Mouse (Mus musculus) gonadal fat pad, adult 2 months (tissue): ENCODE data around the gene Ogfr. TPM values are rescaled to one million over a fixed set of nuclear protein-coding genes. Genes with fewer than 3 reads are reported as not detected.

Source experiments
- DNase-seq: peaks from one replicate; pipeline ENCODE4 v3.0.0-alpha.2; 2012; ENCODE audit warnings: low read depth
- polyA plus RNA-seq: library from polyadenylated mRNA; depleted of rRNA; stranded (reverse); fragments of >200 nt; gene quantifications from 2 replicates; pipeline ENCODE4 v1.2.3, GENCODE M21; 2012; rRNA removed

Gene Ogfr
- polyA plus RNA-seq, 1 experiment: 42.3 TPM

DNA sequence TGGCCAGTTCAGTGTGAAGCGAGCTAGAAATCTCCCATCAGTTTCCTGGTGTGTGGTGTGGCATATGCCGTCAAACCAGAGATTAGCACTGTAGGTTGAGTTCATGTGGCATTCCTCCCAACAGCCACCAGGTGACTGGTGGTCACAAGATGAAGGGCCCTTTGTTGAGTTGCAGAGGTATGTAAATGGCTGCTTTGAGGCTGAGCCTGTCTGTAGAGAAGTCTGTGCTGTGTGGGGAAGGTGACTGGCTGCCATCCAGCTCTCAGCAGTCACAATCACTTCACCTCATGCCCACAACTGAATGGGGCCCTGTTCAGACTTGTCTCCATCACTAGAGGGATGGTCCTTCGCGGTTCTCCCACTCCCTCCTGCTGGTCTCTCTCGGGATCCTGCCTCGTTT, 15.7 kb downstream of the Ogfr start:
- no peak for DNase-seq

DNA sequence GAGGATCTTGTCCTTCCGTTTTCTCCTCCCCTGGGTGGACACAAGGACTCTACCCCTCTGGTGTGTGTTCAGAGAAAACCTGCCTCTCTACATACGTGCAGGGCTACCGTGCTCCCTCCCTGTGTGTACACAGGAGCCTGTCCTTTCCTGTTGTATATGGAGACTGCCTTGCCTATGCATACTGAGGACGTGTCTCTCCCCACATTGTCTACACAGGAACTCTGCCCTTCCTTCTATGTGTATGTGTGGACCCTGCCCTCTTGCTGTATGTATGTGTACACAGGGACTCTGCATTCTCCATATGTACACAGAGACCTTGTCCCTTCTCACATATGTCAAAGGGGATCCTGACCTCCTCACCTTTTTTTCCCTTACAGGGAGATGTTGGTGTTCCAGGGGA, 21.2 kb downstream of the Ogfr start:
- no peak for DNase-seq

DNA sequence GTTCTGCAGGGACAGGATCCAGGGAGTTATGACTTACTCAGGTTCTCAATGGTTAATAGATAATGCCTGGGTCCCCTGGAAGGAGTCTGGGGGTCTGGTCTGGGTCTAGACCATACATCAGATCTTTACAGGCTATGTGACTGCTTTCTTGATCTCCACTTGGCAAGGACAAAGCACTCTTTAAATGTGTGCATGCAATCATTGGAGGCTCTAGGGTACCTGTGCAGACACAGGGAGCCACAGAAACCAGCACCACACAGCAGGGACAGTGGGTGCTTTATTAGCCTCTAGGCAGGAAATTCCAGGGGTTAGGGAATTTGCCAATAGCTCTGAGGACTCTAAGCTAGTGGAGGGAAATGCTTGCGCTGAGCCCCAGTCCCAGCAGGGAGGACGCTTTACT, 22.8 kb downstream of the Ogfr start:
- no peak for DNase-seq

DNA sequence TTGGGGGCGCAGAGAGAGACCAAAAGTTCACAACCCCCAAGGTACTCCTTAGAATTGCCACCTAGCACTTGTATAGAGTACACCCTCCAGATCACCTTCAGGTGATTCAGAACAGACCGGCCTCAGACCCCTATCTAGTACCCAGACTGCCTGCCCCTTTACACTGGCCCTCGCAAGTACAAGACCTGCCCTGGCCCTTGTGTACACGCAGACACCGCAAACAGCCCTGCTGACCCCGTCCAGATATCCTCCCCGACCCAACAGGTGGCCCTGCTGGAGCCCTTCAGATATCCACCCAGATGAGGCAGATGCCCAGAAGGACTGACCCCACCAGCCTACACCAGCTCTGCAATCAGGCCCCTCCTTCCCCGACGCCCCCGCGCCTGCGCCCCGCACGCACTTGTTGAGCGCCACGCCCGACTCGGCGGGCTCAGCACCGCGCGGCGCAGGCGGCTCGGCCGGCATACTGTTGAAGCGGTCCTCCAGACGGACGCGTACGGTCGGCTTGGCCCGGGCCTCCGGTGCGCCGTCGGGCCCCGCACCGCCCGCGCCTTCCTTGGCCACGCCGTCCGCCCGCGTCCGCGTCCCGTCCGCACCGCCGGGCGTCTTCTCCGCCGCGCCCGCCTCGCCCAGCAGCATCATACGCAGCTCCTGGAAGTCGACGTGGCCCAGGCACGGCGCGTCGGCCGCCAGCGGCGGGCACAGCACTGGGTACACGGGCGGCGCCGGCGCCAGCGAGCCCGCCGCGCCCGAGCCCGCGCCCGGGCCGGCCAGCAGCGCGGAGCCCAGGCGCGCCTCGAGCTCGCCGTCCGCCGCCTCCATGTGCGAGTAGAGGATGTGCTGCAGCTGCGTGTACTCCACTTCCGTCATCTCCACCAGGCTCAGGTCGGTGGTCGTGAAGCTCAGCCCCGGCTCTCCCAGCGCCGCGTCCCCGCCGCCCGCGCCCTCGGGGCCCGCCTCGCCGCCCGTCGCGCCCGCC, 52.8 kb downstream of the Ogfr start:
- DNase-seq: no peak

DNA sequence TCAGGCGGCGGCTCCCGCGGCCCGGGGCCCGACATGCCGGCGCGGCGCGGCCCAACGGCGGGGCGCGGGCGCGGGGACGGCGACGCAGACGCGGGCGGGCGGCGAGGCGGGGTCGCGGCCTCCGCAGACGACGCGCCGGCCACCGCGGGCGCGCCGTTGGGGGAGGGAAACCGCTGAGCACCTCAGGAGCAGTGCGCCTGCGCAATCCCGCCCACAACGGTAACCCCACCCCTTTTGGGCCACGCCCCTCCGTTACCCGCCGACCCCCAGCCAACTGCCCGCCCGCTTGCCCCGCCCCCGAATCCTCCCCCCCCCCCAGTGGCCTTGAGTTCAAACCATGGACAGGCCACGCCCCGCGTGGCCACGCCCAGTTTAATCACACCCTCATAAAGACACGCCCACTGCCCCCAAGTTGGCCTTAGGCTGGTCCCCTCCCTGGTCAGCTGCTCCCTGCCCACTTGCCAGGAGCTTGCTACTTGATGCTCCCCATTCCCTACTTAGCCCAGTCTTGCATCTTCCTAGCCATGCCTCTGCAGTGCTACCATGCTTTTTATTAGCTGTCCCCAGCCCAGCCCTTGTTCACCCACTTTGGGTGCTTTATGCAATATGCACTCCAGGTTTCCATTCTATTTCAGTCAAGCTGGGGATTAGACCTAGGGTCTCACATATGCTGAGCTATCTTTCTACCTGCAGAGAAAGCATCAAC, 53.7 kb downstream of the Ogfr start, which contains the start of gene Tcfl5:
Tcfl5 (minus strand) TSS at position 154 of the 706 bp plus-strand sequence.
- no peak for DNase-seq

DNA sequence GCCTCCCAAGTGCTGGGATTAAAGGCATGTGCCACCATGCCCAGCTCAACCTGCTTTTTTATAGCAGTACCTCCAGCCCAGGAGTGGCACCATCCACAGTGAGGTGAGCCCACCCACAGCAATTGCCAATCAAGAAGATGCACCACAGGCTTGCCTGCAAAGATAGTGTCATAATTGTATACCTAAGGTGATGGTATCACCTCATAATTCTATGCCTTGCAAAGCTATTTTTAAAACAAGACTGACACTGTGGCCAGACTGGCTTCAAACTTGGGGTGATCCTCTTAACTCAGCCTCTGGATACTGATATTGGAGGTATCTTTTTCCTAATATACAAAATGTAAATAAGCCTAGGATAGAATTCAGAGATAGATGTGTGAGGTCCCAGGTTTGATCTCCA, 54.6 kb downstream of the Ogfr start:
- DNase-seq: no peak

Other genes with a start within 250 kb of the Ogfr start
- 47.9 and 50.4 TPM in 2 replicates for gene Slco4a1, start 133.0 kb upstream of the Ogfr start, polyA plus RNA-seq
- gene Ntsr1, start 89.3 kb upstream of the Ogfr start, polyA plus RNA-seq: 4.3 and 4.4 TPM in 2 replicates
- 19.9 and 20.0 TPM in 2 replicates for gene Mrgbp, start 7.9 kb upstream of the Ogfr start, polyA plus RNA-seq
- 0.88 and 1.0 TPM in 2 replicates for gene Col9a3, start 8.5 kb downstream of the Ogfr start, polyA plus RNA-seq
- gene Tcfl5, start 53.5 kb downstream of the Ogfr start, polyA plus RNA-seq: 0.35 and 1.0 TPM in 2 replicates
- 21.5 and 25.8 TPM in 2 replicates for gene Dido1, start 120.8 kb downstream of the Ogfr start, polyA plus RNA-seq
- 44.0 and 44.7 TPM in 2 replicates for gene Gid8, start 120.9 kb downstream of the Ogfr start, polyA plus RNA-seq
- 197 and 221 TPM in 2 replicates for gene Slc17a9, start 136.0 kb downstream of the Ogfr start, polyA plus RNA-seq
- not detected in 2 replicates for gene Bhlhe23, start 187.7 kb downstream of the Ogfr start, polyA plus RNA-seq